Mouse (Mus musculus) cerebellum, postnatal 36 days (tissue): ENCODE measurements around the gene Farp1.

Source experiments
- DNase-seq, 2 experiments: peaks; one replicate each; pipeline ENCODE4 v3.0.0; 2021 to 2022; ENCODE audit warnings: mixed read lengths in 2 of 2

Farp1 gene

DNA sequence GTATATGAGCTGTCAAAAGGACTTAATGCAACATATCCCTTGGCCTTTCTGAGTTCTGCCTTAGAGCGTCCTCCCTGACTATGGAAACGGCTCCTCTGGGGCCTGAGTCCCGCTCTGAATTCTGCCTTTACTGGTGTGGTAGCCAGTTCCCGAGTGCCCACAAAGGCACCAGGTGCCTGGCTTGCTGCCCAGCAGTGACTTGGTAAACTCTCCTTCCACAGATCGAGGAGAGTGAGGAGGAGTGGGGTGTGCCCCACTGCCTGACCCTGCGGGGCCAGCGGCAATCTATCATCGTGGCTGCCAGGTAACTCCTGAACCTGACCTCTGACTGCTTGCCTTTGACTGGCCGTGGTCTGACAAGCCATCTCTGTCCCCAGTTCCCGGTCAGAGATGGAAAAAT is 241.0 kb downstream of the Farp1 start:
- peak in 1 of 2 experiments; percentile 27 for DNase-seq

DNA sequence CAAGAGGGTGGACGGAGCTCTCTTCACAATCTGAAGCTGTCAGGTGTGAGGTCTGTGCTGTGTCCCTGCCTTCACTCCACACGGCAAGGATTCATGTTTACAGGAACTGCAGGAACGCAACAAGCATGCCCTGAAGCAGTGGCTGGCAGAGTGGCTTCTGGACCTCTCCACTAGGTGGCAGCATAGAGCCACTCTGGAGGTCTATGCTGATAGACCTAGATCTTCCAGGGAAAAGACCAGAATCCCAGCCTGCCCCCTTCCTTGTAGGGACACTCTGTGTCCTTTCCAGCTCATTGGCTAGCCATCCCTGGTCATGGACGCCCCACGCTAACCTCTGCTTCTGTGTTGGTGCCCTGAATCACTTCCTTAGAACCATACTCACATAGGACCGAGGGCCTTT is 244.1 kb downstream of the Farp1 start:
- peak; percentile 82 to 86 for DNase-seq

DNA sequence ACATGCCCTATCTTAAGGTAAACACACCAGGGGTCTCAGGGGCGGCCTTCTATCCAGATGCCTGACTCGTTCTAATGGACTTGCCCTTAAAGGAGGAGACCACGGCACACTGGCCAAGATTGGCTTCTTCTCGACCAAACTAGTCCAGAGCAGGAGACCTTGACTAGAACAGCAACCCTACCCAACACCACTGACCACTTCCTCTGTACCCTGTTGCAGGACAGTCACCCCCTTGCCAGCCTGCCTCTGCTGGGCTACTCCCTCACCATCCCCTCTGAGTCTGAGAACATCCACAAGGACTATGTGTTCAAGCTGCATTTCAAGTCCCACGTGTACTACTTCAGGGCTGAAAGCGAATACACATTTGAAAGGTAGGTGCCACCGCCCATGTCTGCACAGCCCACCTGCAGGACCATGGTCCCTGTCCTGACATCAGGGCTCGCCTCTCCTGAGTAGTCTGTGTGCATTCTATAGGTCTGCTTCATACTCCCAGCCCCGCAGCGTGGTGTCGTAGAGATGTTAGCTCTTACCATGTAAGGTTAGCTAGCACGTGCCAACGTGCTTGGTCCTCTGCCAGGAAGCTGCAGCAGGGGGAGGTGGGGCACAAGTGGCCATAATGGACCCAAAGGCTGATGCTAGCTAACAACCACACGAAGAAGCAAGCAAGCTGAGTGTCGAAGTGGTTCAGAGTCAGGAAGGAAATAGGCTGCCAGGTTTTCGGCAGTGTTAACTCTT is 245.8 kb downstream of the Farp1 start:
- DNase-seq = no peak

DNA sequence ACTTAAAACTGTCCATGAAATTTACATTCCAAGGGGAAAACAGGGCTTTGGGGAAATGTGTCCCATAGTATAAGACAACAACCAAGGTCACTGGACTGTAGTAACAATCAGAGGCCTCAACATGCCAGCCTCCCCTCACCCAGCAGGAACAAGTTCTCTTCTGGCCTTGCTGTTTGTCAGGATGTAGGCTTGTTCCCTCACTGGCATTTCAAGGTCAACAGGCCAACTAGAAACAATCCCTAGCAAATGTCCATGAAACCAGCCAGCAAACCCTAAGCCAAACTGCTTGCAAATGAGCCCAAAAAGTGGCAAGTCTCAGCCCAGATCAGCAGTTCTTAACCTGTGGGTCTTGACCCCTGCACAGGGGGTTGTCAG is 246.3 kb downstream of the Farp1 start:
- DNase-seq = no peak

DNA sequence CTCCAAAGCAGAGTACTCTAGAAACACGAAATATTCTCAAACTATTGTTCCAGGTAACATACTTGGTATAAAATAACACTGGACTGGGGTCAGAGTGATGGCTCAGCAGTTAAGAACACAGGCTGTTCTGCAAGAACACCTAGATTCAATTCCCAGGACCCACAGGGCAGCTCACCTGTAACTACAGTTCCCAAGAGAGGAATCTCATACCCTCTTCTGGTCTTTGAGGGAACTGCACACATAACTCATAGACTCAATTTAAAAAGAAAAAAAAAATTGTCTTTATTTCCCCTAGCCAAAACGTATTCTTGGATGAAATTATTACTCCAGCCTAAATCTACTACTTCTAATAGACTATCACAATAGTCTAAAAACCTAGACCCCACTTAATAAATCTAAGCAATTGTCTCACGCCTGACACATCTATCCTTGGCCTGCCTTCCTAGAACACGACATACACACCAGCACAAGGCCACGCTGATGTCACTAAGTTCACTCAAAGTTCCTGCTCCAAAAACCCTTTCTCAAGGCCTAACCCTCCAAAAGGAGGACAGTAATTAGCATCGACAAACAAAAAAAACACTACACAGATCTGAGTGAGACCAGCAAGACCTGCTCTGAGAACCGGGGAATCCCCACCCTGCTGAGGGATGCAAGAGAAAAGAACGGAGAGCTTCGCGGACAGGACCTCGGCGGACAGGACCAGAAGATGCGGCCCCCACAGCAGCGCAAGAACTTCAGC is 250.6 kb downstream of the Farp1 start:
- DNase-seq = no peak

DNA sequence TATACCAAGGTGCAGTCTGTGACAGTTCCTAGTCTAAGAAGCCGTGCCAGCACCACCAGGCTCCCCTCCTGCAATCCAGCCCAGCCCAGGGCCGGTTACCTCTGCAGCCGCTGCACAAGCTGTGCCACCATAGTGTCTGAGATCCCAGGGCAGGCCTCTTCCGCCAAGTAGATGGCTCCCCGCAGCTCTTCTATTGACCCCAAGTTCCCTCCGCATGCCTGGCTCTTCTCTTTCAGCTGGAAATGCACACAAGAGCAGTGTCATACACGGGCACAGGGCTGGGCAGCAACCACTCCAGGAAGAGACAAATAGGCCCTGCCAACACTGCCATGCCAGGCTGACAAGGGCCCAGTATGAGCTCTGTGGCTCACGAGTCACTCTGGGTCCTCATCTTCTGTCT is 256.9 kb downstream of the Farp1 start:
- DNase-seq = no peak

DNA sequence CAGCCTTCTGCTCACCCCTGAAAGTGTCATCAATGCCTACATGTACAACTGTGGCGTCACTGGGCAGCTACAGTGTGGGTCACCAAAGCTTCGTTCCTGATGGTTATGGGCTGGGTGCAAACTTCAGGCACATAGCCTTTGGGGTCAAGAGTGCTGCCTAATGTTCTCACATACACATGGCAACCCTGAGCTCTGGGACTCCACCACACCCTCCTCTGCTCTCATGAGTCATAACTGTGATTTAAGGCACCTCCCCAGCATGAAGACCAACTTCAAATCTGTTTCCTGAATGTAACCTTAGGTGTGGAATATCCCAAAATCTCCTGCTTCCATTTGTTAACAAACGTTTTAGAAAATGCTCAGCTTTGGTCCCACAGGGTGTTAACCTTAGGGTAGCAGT is 257.4 kb downstream of the Farp1 start:
- DNase-seq = no peak

DNA sequence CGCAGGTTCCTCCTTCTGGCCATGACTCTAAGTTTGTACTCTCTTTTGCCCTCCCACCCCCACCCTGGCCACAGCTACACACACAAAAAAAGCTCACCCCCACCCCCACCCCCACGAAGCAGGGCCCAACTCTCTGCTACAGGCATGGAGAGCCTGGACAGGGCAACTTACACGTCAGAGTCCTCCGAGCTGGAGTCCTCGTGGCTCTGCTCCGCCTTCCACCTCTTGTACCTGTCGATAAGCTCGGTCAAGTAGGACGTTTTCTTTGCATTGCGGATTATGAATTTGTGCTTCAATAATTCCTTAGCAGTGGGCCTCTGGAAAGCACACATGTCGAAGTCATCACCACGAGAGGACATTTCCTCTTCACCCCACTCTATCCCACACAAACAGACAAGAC is 259.5 kb downstream of the Farp1 start:
- DNase-seq = no peak

DNA sequence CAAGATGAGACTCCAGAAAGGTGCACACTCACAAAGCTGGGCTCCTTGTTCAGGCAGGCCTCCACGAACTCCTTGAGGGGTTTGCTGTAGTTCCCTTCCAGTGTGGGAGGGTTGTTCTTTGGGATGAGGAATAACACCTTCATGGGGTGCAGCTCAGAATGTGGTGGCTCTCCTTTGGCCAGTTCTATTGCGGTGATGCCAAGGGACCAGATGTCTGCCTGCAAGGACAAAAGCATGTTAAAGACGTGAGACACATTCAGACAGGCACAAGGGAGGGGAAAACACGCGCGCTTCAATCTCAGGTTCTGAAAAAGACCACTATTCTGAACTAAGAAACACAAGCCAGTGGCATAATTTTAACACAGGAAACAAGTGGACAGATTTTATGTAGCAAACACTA is 262.1 kb downstream of the Farp1 start:
- DNase-seq = no peak

DNA sequence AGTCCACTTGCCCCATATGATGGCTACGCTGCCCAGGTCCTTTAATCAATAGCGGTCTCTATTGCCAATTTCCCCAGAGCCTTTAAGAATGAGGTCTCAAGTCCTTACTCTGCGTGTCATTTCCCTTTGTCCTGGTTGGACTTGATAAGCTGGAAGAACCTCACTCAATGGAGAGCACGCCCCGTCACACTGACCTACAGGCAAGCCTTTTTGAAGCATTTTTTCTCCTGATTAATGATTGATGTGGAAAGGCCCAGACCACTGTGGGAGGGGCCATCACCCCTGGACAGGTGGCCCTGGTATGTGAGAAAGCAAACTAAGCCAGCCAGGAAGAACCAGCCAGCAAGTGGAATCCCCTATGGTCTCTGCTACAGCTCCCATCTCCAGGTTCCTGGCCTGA is 263.5 kb downstream of the Farp1 start:
- DNase-seq = no peak

DNA sequence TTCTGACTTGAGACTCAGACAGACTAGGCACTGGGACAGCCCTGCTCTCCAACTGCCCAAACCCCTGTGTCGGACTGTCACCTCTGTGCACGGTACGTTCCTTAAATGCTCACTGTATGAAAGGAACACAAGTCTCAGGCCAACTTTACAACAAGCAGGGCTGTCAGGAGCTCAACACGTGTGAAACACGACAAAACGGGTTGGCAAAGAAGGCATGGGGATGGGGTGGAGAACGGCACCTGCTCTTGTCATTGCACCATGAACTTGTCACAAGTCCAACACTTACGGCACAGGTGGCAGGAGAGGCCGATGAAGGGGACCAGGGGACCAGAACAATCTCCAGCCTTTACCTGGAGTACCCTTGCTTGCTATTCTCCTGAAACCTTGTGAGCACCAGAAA is 264.1 kb downstream of the Farp1 start:
- DNase-seq = no peak

DNA sequence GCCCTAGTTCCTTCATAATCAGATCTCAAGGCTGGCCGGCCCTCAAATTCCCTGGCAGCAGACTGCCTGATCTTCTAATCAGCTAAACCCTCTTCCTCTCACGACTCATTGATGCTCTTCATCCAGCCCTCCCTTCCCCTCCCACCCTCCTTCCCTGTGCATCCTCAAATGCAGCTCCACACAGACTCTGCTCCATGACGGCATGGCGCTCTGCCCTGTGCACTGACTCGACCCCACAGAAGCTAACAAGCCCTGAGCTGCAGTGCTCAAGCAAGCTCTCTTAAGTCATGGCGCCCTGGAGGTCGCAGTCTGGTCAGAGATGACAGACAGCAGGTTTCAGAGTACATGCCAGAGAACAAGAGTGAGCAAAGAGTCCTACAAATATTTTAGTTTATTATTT is 269.5 kb downstream of the Farp1 start:
- no peak for DNase-seq

DNA sequence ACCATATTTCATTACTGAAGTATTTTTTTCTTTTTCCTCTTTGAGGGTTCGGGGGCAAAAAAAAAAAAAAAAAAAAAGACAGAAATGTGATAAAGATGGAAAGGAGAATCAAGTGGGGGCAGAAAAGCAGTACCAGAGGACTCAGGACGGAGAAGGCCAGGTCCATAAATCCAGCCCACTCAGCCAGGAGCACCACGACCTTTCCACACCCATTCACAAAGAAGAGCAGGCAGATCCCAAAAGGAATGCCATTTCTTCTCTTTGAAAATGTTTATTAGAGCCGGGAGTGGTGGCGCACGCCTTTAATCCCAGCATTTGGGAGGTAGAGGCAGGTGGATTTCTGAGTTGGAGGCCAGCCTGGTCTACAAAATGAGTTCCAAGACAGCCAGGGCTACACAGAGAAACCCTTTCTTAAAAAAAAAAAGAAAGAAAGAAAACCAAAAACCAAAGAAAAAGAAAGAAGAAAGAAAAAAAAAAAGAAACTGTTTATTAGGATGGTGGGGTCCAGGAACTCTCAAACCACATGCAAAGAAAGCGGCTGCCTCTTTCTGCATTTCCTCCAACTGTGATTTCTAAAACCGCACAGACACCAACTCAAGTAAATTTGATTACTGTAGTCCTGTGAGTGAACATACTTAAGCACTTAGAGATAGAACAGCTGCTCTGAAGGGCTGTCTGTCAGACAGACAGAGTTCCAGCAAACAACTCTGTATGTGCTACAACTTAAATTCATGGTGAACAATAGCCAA is 270.5 kb downstream of the Farp1 start:
- no peak for DNase-seq

DNA sequence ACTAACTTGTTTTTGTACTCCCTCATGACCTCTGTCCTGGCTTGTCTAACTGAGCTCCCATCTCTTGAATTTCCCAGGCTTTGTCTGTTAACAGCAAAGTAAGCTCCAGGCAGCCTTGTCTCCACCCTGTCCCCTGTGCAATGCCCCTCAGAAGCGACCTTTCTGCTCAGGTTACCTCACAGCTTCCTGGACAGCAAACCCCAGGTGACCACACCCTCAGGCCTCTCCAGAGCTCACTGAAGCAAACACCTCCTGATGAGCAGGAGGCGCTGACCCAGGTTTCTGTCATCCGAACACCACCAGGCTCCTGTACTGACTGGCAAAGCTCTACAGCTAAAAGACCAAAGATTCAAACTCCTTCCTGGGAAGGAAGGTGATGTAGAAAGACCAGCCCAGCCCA is 274.9 kb downstream of the Farp1 start:
- DNase-seq = no peak

DNA sequence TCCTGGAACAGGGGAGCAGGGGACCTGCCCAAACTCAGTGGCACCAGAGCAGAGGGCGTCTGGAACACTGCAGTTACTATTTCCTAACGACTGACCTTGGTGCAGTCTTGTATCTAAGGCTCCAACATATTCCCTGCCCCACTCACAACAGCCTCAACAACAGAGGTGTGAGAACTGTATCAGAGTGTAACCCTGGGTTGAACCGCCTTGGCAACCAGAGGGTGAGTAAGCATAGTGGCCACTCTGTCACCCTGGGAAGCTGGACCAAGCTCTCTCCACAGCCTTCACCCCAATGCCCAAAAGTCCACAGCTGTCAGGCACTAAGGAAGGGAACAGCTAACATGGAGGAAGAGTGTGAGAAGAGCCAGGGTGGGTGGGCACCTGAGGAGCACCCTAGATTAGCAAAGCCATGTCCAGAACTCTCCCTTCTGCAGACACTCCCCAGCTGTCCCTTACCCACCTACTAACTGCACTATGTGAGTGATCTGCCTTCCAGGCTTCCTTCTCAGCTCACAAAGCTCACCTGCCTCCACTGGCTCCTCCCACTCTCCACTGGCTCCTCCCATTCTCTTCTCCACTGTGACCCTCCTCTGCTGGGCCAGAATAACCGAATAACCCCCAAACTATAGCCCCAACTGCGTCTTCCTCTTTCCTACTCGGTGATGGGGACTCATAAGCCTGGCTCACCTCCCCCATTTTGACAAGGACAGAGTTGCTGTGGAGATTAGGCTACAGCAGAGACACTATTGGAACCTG is 275.5 kb downstream of the Farp1 start:
- DNase-seq = no peak

DNA sequence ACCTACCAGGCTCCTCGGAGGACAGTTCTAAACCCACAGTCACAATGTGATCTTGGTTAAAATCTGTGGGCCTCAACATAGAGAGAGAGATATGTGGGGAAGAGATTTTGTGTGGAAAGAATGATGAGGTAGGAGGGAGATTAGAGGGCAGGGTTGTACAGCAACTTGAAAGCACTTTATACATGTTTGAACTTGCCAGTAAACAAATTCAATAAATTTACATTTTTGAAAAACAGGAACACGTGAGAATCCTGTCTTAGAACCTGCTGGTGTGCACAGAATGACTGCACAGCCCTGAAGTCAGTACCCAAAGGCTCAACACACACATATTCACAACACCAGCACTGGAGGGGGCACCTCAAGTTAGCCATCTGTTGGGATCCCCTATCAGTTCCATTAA is 276.1 kb downstream of the Farp1 start:
- no peak for DNase-seq

DNA sequence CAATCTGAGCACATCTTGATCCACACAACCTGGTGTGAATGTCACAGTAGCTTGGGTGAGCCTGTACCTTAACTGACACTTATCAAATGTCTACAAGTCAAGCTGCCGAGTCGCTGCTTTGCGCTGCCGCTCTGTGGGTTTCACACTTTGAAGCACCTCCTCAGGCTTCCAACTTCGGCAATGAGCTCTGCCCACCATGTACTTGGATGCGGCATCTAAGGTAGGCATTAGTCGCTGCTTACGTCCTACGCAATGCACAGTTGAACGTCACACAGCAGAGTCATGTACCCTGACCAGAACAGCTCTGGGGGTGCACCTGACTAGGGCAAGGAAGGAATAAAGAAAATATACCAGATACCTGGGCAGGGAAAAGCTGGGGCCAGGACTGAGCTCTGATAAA is 278.3 kb downstream of the Farp1 start:
- DNase-seq = no peak

DNA sequence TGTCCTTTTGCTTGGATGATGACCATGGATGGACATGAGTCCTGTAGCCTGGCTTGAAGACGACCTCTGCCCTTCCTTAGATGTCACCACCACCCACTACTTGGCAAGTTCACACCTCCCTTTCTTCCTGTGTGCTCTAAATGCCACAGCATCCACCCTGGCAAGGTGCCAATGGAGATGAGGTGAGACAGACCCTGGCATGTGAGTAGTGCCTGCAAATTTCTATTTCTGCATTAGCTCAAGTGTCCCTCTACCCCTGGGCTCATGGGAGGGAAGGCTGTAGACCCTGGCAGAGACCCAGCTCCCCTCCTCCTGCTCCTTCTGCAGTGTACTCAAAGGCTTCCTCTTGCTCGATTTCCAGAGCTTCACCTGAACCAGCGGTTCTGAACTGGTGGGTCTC is 279.9 kb downstream of the Farp1 start:
- peak in 1 of 2 experiments; percentile 20 for DNase-seq

DNA sequence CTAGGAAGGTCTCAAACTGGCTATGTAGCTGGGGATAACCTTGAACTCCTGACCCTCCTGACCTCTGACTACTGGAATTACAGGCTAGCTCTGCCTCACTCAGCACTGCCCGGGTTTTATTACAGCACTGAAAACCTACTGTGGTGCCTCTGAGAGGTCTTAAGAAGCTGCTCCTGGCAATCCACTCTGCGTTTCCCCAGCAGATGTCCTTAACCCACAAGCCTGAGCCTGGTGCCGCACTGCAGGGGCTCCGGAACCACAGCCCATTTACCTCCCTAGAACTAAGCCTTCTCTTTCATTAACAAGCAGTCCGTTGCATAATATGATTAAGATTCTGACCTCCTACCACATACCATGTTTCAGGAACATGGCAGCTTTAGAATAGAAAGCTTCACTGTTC is 281.1 kb downstream of the Farp1 start:
- peak in 1 of 2 experiments; percentile 23 for DNase-seq

DNA sequence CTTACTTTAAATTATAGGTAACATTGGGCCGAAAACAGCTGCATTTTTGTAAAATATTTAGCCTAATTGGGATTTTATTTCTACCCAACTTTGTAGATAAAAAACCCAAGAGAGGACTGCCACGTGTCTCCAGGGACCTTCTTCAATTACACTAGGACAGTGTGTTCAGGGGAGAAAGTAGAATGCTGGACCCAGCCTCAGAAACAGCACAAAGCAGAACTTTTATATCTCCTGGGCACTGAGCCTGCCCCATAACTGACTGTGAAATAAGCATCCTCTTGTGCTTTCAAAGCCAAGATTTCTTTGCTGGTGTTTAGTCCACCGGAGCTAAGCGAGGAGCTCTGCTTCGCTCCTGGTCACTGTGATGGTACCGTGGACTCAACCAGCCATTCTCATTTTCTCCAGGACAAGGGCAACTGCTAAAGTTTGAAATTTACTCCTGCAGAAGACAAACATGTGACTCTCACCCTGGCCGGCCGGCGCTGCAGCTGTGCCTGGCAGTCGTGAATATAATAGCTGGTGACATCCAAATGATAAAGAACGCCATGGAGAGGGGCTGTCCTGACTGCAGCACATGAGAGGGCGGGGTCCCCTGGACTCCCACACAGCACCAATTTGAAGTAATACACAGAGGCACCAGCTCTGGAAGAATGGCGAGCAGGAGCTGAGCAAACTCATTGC is 281.8 kb downstream of the Farp1 start:
- DNase-seq = no peak

DNA sequence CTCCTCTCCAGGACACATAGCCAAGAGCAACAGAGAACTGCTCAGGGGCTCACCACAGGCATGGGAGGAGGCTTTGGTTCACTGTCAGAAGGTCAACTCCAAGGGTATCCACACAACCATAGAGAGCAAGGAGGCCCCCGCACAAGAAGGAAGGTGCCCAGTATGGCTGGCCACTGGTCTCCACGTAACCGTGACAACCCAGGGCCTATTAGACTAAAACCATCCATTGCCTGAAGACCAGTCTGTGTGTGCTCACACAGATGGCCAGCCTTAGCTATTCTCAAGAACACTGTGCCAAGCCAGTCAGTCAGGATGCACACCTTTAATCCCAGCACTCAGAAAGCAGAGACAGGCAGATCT is 282.3 kb downstream of the Farp1 start:
- no peak for DNase-seq

DNA sequence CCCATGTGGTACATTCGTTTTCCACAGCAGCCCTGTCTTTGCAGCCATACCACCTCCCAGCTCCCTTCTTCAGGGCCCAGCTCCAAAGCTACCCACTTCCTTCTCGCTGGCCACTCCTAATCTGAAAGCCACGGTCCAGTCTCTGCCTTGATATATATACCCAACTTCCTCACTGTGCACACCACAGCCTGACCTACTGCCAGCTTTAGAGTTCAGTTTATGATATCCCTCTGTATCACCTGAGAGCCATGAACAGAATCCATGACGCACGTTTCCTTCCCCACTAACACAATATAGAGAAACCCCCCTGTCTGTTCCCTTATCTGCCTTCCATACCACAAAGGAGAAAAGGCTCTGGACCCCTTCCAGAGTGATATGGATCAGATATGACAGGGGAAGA is 283.4 kb downstream of the Farp1 start:
- DNase-seq = no peak

DNA sequence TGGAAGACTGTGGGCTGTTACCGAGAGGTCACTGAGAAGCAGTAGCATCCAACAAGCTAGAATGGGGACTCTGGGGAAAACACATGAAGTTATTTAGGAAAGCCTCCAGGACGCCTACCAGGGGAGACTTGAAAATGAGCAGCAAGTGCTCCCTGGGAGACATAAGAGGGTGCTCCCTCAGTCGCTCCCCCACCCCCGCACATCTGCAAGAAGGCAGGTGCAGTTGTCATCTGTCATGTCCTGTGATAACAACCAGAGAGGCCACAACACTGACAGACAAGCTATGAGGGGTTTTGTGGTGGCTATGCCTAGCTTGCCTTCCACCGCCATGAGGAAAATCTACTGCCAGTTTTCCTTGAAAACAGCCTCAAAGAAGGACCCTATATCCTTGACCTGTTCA is 287.1 kb downstream of the Farp1 start:
- no peak for DNase-seq
